Mouse (Mus musculus) hindbrain, postnatal 0 days (tissue): Measurements from ENCODE around the gene Susd6. TPM values are rescaled to one million over a fixed set of nuclear protein-coding genes. Genes with fewer than 3 reads are reported as not detected.

ENCODE experiments used
- ATAC-seq: fragments of 200-750 bp; cut with Nextera tagmentation; 2 replicates; pipeline ENCODE4 v1.8.0; 2017; ENCODE audit warnings: mild to moderate bottlenecking, moderate TSS enrichment, moderate library complexity
- DNase-seq: peaks from one replicate; pipeline ENCODE4 v3.0.0-alpha.2; 2015; ENCODE audit warnings: low spot score
- H3K27ac ChIP-seq: fragments of 300-500 bp; sonication (generic); 2 replicates; pipeline ENCODE4 v1.5.1; 2014; ENCODE audit warnings: mild to moderate bottlenecking
- H3K27me3 ChIP-seq: fragments of 300-500 bp; sonication (generic); 2 replicates; pipeline ENCODE4 v1.6.1; 2014; ENCODE audit warnings: low read length, mixed read lengths; ENCODE audit not compliant: insufficient read depth
- H3K36me3 ChIP-seq: fragments of 300-500 bp; sonication (generic); 2 replicates; pipeline ENCODE4 v1.6.1; 2014; ENCODE audit warnings: low read length, mixed read lengths; ENCODE audit not compliant: insufficient read depth
- H3K4me1 ChIP-seq: fragments of 300-500 bp; sonication (generic); 2 replicates; pipeline ENCODE4 v1.6.1; 2014; ENCODE audit warnings: antibody characterized with exemption, low read length, mixed read lengths; ENCODE audit not compliant: insufficient read depth
- H3K4me2 ChIP-seq: fragments of 300-500 bp; sonication (generic); 2 replicates; pipeline ENCODE4 v1.6.1; 2014; ENCODE audit warnings: low read depth, mild to moderate bottlenecking, low read length, moderate library complexity, mixed read lengths
- H3K4me3 ChIP-seq: fragments of 300-500 bp; sonication (generic); 2 replicates; pipeline ENCODE4 v1.5.1; 2014; ENCODE audit warnings: low read length
- H3K9ac ChIP-seq: fragments of 300-500 bp; sonication (generic); replicated peaks from 2 replicates; pipeline ENCODE4 v1.6.1; 2014; ENCODE audit warnings: mild to moderate bottlenecking, low read length, moderate library complexity, mixed read lengths
- H3K9me3 ChIP-seq: fragments of 300-500 bp; sonication (generic); 2 replicates; pipeline ENCODE4 v1.6.1; 2016; ENCODE audit warnings: low read length, mixed read lengths
- CTCF ChIP-seq: IDR thresholded peaks from 2 replicates; pipeline ENCODE4 v1.5.1; 2016; ENCODE audit warnings: antibody characterized with exemption, control low read depth, low read depth
- WGBS: fragments of 180-500 bp; shearing (Covaris S2); extraction: QIAGEN DNeasy Blood & Tissue Kit; methylation state at CpG from one replicate; pipeline ENCODE4 v1.1.7; 2014; 5-methylcytosine and 5-hydroxymethylcytosine counted together
- polyA plus RNA-seq: library from polyadenylated mRNA; unstranded; fragments of >200 nt; fragmentation: Nextera tagmentation; extraction: Ambion mirVana; gene quantifications from 2 replicates; pipeline ENCODE4 v1.2.1, GENCODE M21; 2015
- total RNA-seq: library from RNA; depleted of rRNA; stranded (reverse); fragments of >200 nt; gene quantifications from 2 replicates; pipeline ENCODE4 v1.2.3, GENCODE M21; 2014

Gene Susd6
- total and polyA plus RNA-seq, 2 experiments from 2014 or later: 9.2 to 26.3 TPM

GRCm38 (mm10) chr12:80798271-80798670 is 8.0 kb downstream of the Susd6 start:
- Histone ChIP-seq H3K4me3 (no peak overlapping the region), H3K9ac (no peak overlapping the region), H3K36me3 (no peaks in the 10 kb centered on the region), H3K27ac (no peak overlapping the region), H3K9me3 (no peaks in the 10 kb centered on the region), H3K4me2 (no peak overlapping the region), H3K27me3 (no peaks in the 10 kb centered on the region), H3K4me1 (no peaks in the 10 kb centered on the region; the same call in 1 of the 2 replicates)
- ATAC-seq: no peak
- TF ChIP-seq CTCF: no peak
- DNase-seq: peak; percentile 67

- no peak for TF ChIP-seq CTCF
- no peak for DNase-seq
- Histone ChIP-seq H3K4me2 (no peak overlapping the region), H3K4me1 (no peaks in the 10 kb centered on the region; the same call in 1 of the 2 replicates), H3K9me3 (no peaks in the 10 kb centered on the region), H3K36me3 (no peaks in the 10 kb centered on the region), H3K4me3 (no peak overlapping the region), H3K9ac (no peak overlapping the region), H3K27me3 (no peaks in the 10 kb centered on the region), H3K27ac (no peak overlapping the region)
- no peak for ATAC-seq
- WGBS: 93% methylated on average over 3 of the region's 3 CpGs
Measured at GRCm38 (mm10) chr12:80800156-80800555, 9.8 kb downstream of the Susd6 start.

GRCm38 (mm10) chr12:80801443-80801842 is 11.1 kb downstream of the Susd6 start:
- 98% methylated on average over 1 of the region's 1 CpGs for WGBS
- 0 out of 2 replicates have a peak, but pooled peaks have one; percentile 8 for TF ChIP-seq CTCF

GRCm38 (mm10) chr12:80803924-80804323 is 13.6 kb downstream of the Susd6 start:
- no peak for ATAC-seq
- TF ChIP-seq CTCF: no peak
- peak; percentile 61 for DNase-seq
- Histone ChIP-seq H3K9me3 (no peaks in the 10 kb centered on the region), H3K9ac (no peak overlapping the region), H3K27ac (0 out of 2 replicates have a peak overlapping the region, but pooled peaks have one; percentile 37), H3K4me1 (no peaks in the 10 kb centered on the region; the same call in none of the 2 replicates), H3K4me2 (no peak overlapping the region), H3K36me3 (no peaks in the 10 kb centered on the region), H3K4me3 (no peak overlapping the region), H3K27me3 (no peaks in the 10 kb centered on the region)
- WGBS: 28% methylated on average over 3 of the region's 3 CpGs

More at GRCm38 (mm10) chr12:80801443-80801842, 11.1 kb downstream of the Susd6 start:
- H3K27me3 ChIP-seq: no peaks in the 10 kb centered on the region
- no peak overlapping the region for H3K27ac ChIP-seq
- no peaks in the 10 kb centered on the region for H3K36me3 ChIP-seq
- ATAC-seq: no peak
- H3K4me1 ChIP-seq: no peaks in the 10 kb centered on the region; the same call in 1 of the 2 replicates
- DNase-seq: no peak
- H3K9ac ChIP-seq: no peak overlapping the region
- H3K9me3 ChIP-seq: no peaks in the 10 kb centered on the region
- H3K4me3 ChIP-seq: no peak overlapping the region
- H3K4me2 ChIP-seq: no peak overlapping the region

GRCm38 (mm10) chr12:80804861-80805428 is 14.6 kb downstream of the Susd6 start:
- TF ChIP-seq CTCF: no peak
- no peak for DNase-seq
- Histone ChIP-seq H3K27ac (no peak overlapping the region), H3K9me3 (no peaks in the 10 kb centered on the region), H3K4me2 (no peak overlapping the region), H3K4me1 (no peaks in the 10 kb centered on the region; the same call in none of the 2 replicates), H3K4me3 (no peak overlapping the region), H3K27me3 (no peaks in the 10 kb centered on the region), H3K9ac (no peak overlapping the region), H3K36me3 (no peaks in the 10 kb centered on the region)
- 96% methylated on average over 6 of the region's 6 CpGs for WGBS
- ATAC-seq: no peak

GRCm38 (mm10) chr12:80807451-80808085 is 17.3 kb downstream of the Susd6 start:
- H3K4me3 ChIP-seq: no peak overlapping the region
- H3K9me3 ChIP-seq: no peaks in the 10 kb centered on the region
- TF ChIP-seq CTCF: no peak
- 0 out of 2 replicates have a peak overlapping the region, but pooled peaks have one; percentile 4 for H3K27ac ChIP-seq
- ATAC-seq: no peak
- WGBS: 49% methylated on average over 2 of the region's 2 CpGs
- no peak overlapping the region for H3K9ac ChIP-seq
- no peaks in the 10 kb centered on the region for H3K36me3 ChIP-seq
- H3K27me3 ChIP-seq: no peaks in the 10 kb centered on the region
- DNase-seq: no peak
- H3K4me1 ChIP-seq: no peaks in the 10 kb centered on the region; the same call in none of the 2 replicates
- H3K4me2 ChIP-seq: no peak overlapping the region

- H3K9me3 ChIP-seq: no peaks in the 10 kb centered on the region
- no peaks in the 10 kb centered on the region for H3K36me3 ChIP-seq
- TF ChIP-seq CTCF: no peak
- no peak overlapping the region for H3K27ac ChIP-seq
- H3K4me1 ChIP-seq: no peaks in the 10 kb centered on the region; the same call in 1 of the 2 replicates
- H3K4me3 ChIP-seq: no peak overlapping the region
- no peak for DNase-seq
- no peak overlapping the region for H3K4me2 ChIP-seq
- no peaks in the 10 kb centered on the region for H3K27me3 ChIP-seq
- no peak for ATAC-seq
- 78% methylated on average over 2 of the region's 2 CpGs for WGBS
- no peak overlapping the region for H3K9ac ChIP-seq
Measured at GRCm38 (mm10) chr12:80810005-80810404, 19.7 kb downstream of the Susd6 start.
